Mouse (Mus musculus) cerebellum, adult 2 months (tissue): ENCODE measurements around the gene Atp6v1fnb. TPM values are rescaled to one million over a fixed set of nuclear protein-coding genes. Genes with fewer than 3 reads are reported as not detected.
A peak's percentile ranks its signal among the peaks of the same experiment; 100 is the strongest.

ENCODE experiments used
- DNase-seq, 2 experiments: peaks; one replicate each; pipeline ENCODE4 v3.0.0; 2021
- H3K27ac ChIP-seq: fragments of 200-500 bp; 2 replicates; pipeline ENCODE4 v1.5.1; 2012; ENCODE audit warnings: low read length, control low read depth, inconsistent platforms; ENCODE audit not compliant: insufficient read depth
- H3K27me3 ChIP-seq: fragments of 200-500 bp; 2 replicates; pipeline ENCODE4 v1.6.1; 2012; ENCODE audit warnings: inconsistent platforms, mild to moderate bottlenecking, low read length, moderate library complexity; ENCODE audit not compliant: control insufficient read depth, insufficient read depth
- H3K4me1 ChIP-seq: fragments of 200-500 bp; 2 replicates; pipeline ENCODE4 v1.6.1; 2011; ENCODE audit warnings: low read length; ENCODE audit not compliant: control insufficient read depth, insufficient read depth
- H3K4me3 ChIP-seq: fragments of 200-500 bp; replicated peaks from 2 replicates; pipeline ENCODE3; 2011; ENCODE audit warnings: mild to moderate bottlenecking, low read depth, low read length, control low read depth; ENCODE audit not compliant: insufficient read depth
- CTCF ChIP-seq: fragments of 200-500 bp; IDR thresholded peaks from 2 replicates; pipeline ENCODE4 v1.5.1; 2011; ENCODE audit warnings: low read depth, mild to moderate bottlenecking, control low read depth, low read length, moderate library complexity, borderline replicate concordance; ENCODE audit not compliant: insufficient read depth
- POLR2A ChIP-seq: fragments of 200-500 bp; IDR thresholded peaks from 2 replicates; pipeline ENCODE4 v1.6.1; 2011; ENCODE audit warnings: low read length, control low read depth, borderline replicate concordance; ENCODE audit not compliant: insufficient read depth
- WGBS: fragments of 180-500 bp; shearing (Covaris S2); methylation state at CpG from one replicate; pipeline ENCODE4 v1.1.7; 2018; 5-methylcytosine and 5-hydroxymethylcytosine counted together
- polyA plus RNA-seq: library from polyadenylated mRNA; depleted of rRNA; stranded (reverse); fragments of >200 nt; gene quantifications from 2 replicates; pipeline ENCODE4 v1.2.3, GENCODE M21; 2012

The Atp6v1fnb gene
- polyA plus RNA-seq, 1 experiment: 0.23 TPM

DNA sequence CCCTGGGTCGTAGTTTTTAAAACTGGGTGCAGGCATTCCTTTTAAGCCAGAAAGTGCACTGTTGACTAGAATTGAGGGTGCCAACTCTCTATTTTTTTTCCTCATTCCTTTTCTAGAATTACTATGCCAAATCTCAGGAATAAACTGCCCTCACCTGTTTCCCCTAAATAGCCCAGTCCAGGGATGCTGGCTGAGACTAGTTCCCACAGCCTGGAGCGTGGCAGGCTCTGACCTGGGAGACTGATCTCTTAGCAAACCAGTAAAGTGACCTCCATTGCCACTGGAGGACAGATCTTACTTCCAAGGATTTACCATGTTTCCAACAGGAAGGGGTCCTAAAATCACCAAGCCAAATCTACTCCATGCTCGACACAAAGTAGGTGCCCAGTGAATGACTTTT lies 2.4 kb upstream of the Atp6v1fnb start:
- Histone ChIP-seq H3K27ac (no peak overlapping the region), H3K27me3 (no peaks in the 10 kb centered on the region), H3K4me1 (peaks cover 3% of the 10 kb centered on the region; the same call in 1 of the 2 replicates), H3K4me3 (no peak overlapping the region)
- WGBS: 88% methylated on average over 3 of the region's 3 CpGs
- no peak for DNase-seq
- no peak for TF ChIP-seq POLR2A

DNA sequence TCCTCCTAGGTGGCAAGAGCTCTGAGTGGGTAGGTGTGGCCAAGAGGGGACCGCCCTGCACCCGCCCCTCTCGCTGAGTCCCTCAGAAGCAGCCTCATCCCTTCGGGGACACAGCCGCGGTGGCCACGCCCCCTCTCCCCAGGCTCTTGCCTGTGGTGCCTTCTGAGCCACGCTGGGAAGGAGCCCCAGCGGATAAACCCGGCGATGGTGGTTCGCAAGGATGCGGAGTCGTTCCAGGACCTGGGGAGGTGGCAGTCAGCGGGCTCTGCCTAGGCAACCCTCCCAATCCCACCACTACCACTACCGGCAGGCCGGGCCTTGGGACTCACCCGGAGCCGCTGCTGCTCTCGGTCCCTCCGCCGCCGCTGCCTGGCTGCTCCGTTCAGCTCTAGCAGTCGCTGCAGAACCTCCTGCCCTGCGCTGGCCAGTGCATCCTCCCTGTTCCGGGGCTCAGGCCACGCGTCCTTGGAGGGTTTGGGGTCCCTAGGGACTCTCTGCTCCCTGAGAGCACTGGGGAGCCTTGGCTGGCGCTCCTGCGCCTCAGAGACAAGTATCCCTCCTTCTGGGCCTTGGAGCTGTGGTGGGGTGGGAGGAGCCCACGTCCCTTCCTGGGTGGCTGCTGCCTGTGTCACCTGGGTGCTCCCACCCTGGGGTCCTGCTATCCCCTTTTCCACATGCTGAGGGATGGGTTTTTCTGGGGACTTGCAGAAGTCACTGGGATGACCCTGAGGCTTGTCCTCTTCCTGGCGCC lies 2.9 kb downstream of the Atp6v1fnb start:
- TF ChIP-seq CTCF: no peak
- TF ChIP-seq POLR2A: no peak
- 8% methylated on average over 33 of the region's 33 CpGs for WGBS
- Histone ChIP-seq H3K4me1 (peaks cover under 1% of the 10 kb centered on the region; the same call in 1 of the 2 replicates), H3K27me3 (no peaks in the 10 kb centered on the region), H3K4me3 (peak overlapping the region; percentile 42), H3K27ac (no peak overlapping the region)
- DNase-seq: peak; percentile 59 to 60

DNA sequence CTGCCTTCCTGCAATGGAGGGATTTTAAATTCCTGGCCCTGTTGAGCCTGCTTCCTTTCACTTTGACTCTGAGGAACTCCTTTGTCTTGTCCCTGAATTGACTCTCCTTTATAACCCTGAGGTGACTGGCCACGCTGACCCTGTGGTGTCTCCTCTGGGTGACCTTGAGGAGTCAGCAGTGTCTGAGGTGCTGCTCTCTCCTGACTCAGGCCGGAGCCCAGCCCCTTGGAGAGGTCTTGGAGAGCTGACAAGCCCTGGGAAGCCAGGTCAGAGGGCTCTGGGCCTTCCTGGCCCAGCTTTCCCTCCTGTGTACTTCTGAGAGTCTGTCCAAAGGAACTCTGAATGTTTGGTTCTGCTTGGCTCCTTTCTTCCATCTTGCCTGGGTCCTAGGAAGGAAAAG lies 3.5 kb downstream of the Atp6v1fnb start:
- no peak overlapping the region for H3K27ac ChIP-seq
- H3K27me3 ChIP-seq: no peaks in the 10 kb centered on the region
- WGBS: 67% methylated on average over 2 of the region's 2 CpGs
- H3K4me3 ChIP-seq: no peak overlapping the region
- no peak for DNase-seq
- H3K4me1 ChIP-seq: no peaks in the 10 kb centered on the region
- TF ChIP-seq CTCF (no peak), POLR2A (no peak)

DNA sequence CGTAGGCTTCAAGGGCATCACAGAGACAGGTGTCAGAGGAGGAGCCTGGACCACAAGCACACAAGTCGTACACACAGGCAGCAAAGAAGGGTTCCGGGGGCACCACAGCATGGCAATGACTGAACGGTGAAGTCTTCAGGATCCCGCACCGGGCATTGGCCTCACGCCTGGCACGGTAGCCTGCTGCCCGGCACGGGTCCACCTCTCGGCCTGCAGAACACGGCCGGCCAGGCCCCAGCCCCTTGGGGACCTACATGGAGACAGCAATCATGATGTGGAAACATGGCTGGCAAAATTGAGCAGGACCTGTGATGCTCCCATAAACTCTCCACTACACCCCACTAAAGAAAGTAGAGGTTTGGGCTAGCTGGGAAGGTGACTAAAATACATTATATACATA lies 11.5 kb downstream of the Atp6v1fnb start:
- Histone ChIP-seq H3K27me3 (no peaks in the 10 kb centered on the region), H3K4me3 (no peak overlapping the region), H3K4me1 (no peaks in the 10 kb centered on the region), H3K27ac (no peak overlapping the region)
- DNase-seq: no peak
- WGBS: 80% methylated on average over 13 of the region's 13 CpGs
- TF ChIP-seq POLR2A (no peak), CTCF (no peak)

DNA sequence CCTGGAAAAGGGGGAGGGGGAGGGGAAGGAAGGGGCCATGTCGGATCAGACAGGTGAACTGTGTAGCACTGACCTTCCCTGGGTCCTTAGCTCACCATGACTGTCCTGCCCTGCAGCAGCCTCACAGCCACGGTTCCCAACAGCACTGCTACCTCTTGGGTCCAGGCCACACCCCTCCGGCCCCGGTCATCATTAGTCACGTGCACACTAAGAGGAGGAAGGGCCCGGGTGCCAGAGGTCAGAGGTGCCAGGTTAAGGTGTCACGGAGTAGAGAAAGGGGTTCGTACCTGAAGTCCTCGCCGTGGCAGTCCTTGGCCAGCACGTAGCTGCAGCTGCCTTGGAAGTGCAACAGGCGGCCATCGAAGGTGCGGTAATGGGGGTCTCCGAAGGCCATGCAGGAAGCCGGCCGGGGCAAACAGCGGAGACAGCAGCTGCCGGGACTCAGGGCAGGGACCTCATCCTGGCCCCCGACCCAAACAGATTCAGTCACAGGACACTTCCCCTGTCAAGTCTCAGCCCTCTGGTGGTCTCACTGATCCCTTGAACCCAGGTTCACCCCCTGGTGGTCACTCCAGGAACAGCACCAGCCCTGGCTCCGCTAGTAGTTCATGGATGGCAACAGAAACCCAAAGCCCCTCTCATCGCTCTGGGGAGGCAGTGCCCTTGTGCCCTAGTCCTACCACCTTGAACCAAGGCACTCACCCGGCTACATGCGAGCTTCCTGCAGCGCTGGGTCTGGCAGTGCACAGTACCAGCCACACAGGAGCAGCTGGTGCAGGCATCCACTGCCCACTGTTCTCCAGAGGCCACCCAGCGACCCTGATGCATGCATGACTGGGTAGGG lies 13.7 kb downstream of the Atp6v1fnb start:
- no peaks in the 10 kb centered on the region for H3K4me1 ChIP-seq
- DNase-seq: peak; percentile 38 to 60
- no peak overlapping the region for H3K27ac ChIP-seq
- H3K27me3 ChIP-seq: no peaks in the 10 kb centered on the region
- peak; percentile 87 for TF ChIP-seq CTCF
- TF ChIP-seq POLR2A: no peak
- peak overlapping the region; percentile 38 for H3K4me3 ChIP-seq
- WGBS: 7% methylated on average over 26 of the region's 26 CpGs

DNA sequence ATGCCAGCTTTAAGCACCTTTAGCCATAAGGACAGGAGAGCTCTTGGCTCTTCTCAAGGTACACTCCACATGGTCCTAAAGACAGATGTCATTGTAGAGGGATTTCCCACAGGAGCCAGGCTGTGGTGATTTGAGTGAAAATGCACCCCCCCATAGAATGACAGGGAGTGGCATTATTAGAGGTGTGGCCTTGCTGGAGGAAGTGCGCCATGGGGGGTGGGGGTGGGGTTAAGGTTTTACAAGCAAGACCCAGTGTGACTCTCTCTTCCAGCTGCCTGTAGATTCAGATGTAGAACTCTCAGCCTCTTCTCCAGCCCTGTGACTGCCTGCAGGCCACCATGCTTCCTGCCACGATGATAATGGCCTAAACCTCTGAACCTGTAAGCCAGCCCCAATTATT lies 14.7 kb downstream of the Atp6v1fnb start:
- no peak for DNase-seq
- WGBS: 68% methylated on average over 2 of the region's 2 CpGs

DNA sequence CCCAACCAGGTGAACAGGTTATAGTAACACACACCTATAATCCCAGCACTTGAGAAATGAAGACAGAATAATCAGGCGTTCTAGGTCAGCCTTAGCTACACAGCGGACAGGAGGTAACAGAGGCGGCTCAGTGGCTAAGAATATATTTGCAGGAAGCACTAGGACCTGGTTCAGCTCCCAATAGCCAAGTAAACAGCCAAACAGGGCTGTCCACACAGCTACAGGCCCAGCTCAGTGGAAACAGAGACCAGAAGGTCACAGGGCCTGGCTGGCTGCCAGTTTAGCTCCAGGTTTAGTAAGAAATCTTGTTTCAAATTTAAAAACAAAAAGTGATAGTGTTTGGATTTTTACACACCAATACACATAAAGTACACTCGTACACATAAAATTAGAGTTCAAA lies 22.9 kb downstream of the Atp6v1fnb start:
- Histone ChIP-seq H3K4me1 (no peaks in the 10 kb centered on the region), H3K27ac (no peak overlapping the region), H3K4me3 (no peak overlapping the region), H3K27me3 (no peaks in the 10 kb centered on the region)
- no peak for DNase-seq
- no peak for TF ChIP-seq POLR2A
- WGBS: 83% methylated on average over 4 of the region's 4 CpGs

More for the DNA sequence above, 14.7 kb downstream of the Atp6v1fnb start:
- Histone ChIP-seq H3K4me3 (no peak overlapping the region), H3K27me3 (no peaks in the 10 kb centered on the region), H3K4me1 (no peaks in the 10 kb centered on the region), H3K27ac (no peak overlapping the region)
- no peak for TF ChIP-seq CTCF
- no peak for TF ChIP-seq POLR2A

DNA sequence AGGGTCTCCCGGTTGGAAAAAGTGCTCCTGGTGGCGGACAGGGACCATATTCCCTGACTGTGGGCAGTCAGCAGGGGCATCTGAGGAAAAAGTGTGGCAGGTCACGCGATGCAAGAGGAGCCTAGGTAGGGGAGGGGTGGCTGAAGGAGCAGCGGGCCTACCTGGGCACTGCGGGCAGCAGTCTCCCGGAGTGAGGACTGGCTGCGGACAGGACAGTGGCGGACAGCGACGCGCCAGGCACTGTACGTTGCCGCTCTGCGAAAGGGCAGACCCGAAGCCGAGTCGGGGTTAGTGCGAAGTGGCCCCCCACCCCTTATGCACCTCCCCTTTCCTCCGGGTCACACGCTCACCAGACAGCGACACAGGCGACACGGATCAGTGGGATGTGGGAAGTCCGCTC lies 25.0 kb downstream of the Atp6v1fnb start:
- no peak for TF ChIP-seq CTCF
- no peak for TF ChIP-seq POLR2A
- H3K27ac ChIP-seq: no peak overlapping the region
- no peak overlapping the region for H3K4me3 ChIP-seq
- no peak for DNase-seq
- no peaks in the 10 kb centered on the region for H3K4me1 ChIP-seq
- 12% methylated on average over 25 of the region's 25 CpGs for WGBS
- H3K27me3 ChIP-seq: no peaks in the 10 kb centered on the region
